Mouse (Mus musculus): ENCODE results near the gene Aqp3. TPM values are rescaled to one million over a fixed set of nuclear protein-coding genes. Genes with fewer than 3 reads are reported as not detected.

Aqp3 gene
- polyA plus RNA-seq, 1 experiment from 2014 or later, result 0.30 TPM

GRCm38 (mm10) chr4:41124180-41124951 lies 26.4 kb upstream of the Aqp3 start, which contains the start of gene Nol6:
Nol6 (minus strand) TSS chr4:41124455.
- H3K4me2 ChIP-seq, result peak within 1 kb of the TSS; percentile 82
- H3K27me3 ChIP-seq, result no peaks in the 10 kb centered on the region
- H3K27ac ChIP-seq (replicated peaks), result 0 out of 2 replicates have a peak within 1 kb of the TSS, but pooled peaks have one; percentile 53
- H3K9me3 ChIP-seq, result no peaks in the 10 kb centered on the region
- peaks cover 31% of the 10 kb centered on the region for H3K36me3 ChIP-seq
- ATAC-seq (ENCODE audit: low FRiP score, low read depth), result peak; percentile 100
- 2% methylated on average over 29 of the region's 29 CpGs for WGBS
- H3K4me3 ChIP-seq, result peak within 1 kb of the TSS; percentile 91
- peaks cover 12% of the 10 kb centered on the region for H3K4me1 ChIP-seq (replicated peaks)
- peak within 1 kb of the TSS; percentile 66 for H3K9ac ChIP-seq

- 75% methylated on average over 11 of the region's 11 CpGs for WGBS
- Histone ChIP-seq H3K27ac (replicated peaks) (no peak overlapping the region), H3K27me3 (no peaks in the 10 kb centered on the region), H3K4me3 (no peak overlapping the region), H3K4me2 (no peak overlapping the region), H3K9me3 (no peaks in the 10 kb centered on the region), H3K36me3 (peaks cover 78% of the 10 kb centered on the region), H3K9ac (no peak overlapping the region), H3K4me1 (replicated peaks) (peaks cover 12% of the 10 kb centered on the region)
- ATAC-seq (ENCODE audit: low FRiP score, low read depth), result no peak
These were observed 20.8 kb upstream of the Aqp3 start for GRCm38 (mm10) chr4:41118706-41119292.

- ATAC-seq (ENCODE audit: low FRiP score, low read depth), result no peak
- peaks cover 70% of the 10 kb centered on the region for H3K36me3 ChIP-seq
- 85% methylated on average over 3 of the region's 3 CpGs for WGBS
- no peaks in the 10 kb centered on the region for H3K27me3 ChIP-seq
- H3K4me2 ChIP-seq, result no peak overlapping the region
- H3K9me3 ChIP-seq, result no peaks in the 10 kb centered on the region
- H3K4me3 ChIP-seq, result no peak overlapping the region
- H3K9ac ChIP-seq, result no peak overlapping the region
- H3K27ac ChIP-seq (replicated peaks), result no peak overlapping the region
- H3K4me1 ChIP-seq (replicated peaks), result no peaks in the 10 kb centered on the region
These were observed 18.8 kb upstream of the Aqp3 start for GRCm38 (mm10) chr4:41116817-41117216.

GRCm38 (mm10) chr4:41115793-41116192 lies 17.8 kb upstream of the Aqp3 start:
- whole genome bisulfite sequencing, result 97% methylated on average over 15 of the region's 15 CpGs
- H3K4me1 ChIP-seq (replicated peaks), result no peaks in the 10 kb centered on the region
- peaks cover 61% of the 10 kb centered on the region for H3K36me3 ChIP-seq
- ATAC-seq (ENCODE audit: low FRiP score, low read depth), result no peak
- no peak overlapping the region for H3K27ac ChIP-seq (replicated peaks)
- no peak overlapping the region for H3K4me3 ChIP-seq
- no peaks in the 10 kb centered on the region for H3K27me3 ChIP-seq
- no peak overlapping the region for H3K4me2 ChIP-seq
- H3K9me3 ChIP-seq, result no peaks in the 10 kb centered on the region
- no peak overlapping the region for H3K9ac ChIP-seq

GRCm38 (mm10) chr4:41115074-41115473 lies 17.1 kb upstream of the Aqp3 start:
- H3K4me3 ChIP-seq, result no peak overlapping the region
- no peak for ATAC-seq (ENCODE audit: low FRiP score, low read depth)
- no peak overlapping the region for H3K27ac ChIP-seq (replicated peaks)
- WGBS, result 87% methylated on average over 6 of the region's 6 CpGs
- peaks cover 54% of the 10 kb centered on the region for H3K36me3 ChIP-seq
- no peaks in the 10 kb centered on the region for H3K9me3 ChIP-seq
- H3K27me3 ChIP-seq, result no peaks in the 10 kb centered on the region
- H3K4me1 ChIP-seq (replicated peaks), result no peaks in the 10 kb centered on the region
- H3K4me2 ChIP-seq, result no peak overlapping the region
- H3K9ac ChIP-seq, result no peak overlapping the region

- Histone ChIP-seq H3K4me2 (no peak overlapping the region), H3K27me3 (no peaks in the 10 kb centered on the region), H3K27ac (replicated peaks) (no peak overlapping the region), H3K4me3 (no peak overlapping the region), H3K4me1 (replicated peaks) (no peaks in the 10 kb centered on the region), H3K9ac (no peak overlapping the region), H3K36me3 (peaks cover 48% of the 10 kb centered on the region), H3K9me3 (no peaks in the 10 kb centered on the region)
- WGBS, result 86% methylated on average over 9 of the region's 9 CpGs
- ATAC-seq (ENCODE audit: low FRiP score, low read depth), result no peak
These were observed 16.5 kb upstream of the Aqp3 start for GRCm38 (mm10) chr4:41114358-41115070.

- Histone ChIP-seq H3K9me3 (no peaks in the 10 kb centered on the region), H3K27ac (replicated peaks) (no peak overlapping the region), H3K9ac (no peak overlapping the region), H3K4me2 (no peak overlapping the region), H3K4me1 (replicated peaks) (no peaks in the 10 kb centered on the region), H3K27me3 (no peaks in the 10 kb centered on the region), H3K4me3 (no peak overlapping the region), H3K36me3 (no peaks in the 10 kb centered on the region)
- ATAC-seq (ENCODE audit: low FRiP score, low read depth), result no peak
- 84% methylated on average over 10 of the region's 10 CpGs for WGBS
These were observed 10.9 kb upstream of the Aqp3 start for GRCm38 (mm10) chr4:41108717-41109425.

- Histone ChIP-seq H3K9me3 (no peaks in the 10 kb centered on the region), H3K27me3 (no peaks in the 10 kb centered on the region), H3K27ac (replicated peaks) (no peak overlapping the region), H3K4me2 (no peak overlapping the region), H3K4me1 (replicated peaks) (no peaks in the 10 kb centered on the region), H3K36me3 (no peaks in the 10 kb centered on the region), H3K9ac (no peak overlapping the region), H3K4me3 (no peak overlapping the region)
- ATAC-seq (ENCODE audit: low FRiP score, low read depth), result no peak
- 67% methylated on average over 4 of the region's 4 CpGs for WGBS
These were observed 9.5 kb upstream of the Aqp3 start for GRCm38 (mm10) chr4:41107440-41107839.

- Histone ChIP-seq H3K4me2 (no peak overlapping the region), H3K27me3 (peaks cover 7% of the 10 kb centered on the region), H3K9ac (no peak overlapping the region), H3K36me3 (no peaks in the 10 kb centered on the region), H3K4me3 (no peak overlapping the region), H3K4me1 (replicated peaks) (peaks cover 9% of the 10 kb centered on the region), H3K9me3 (no peaks in the 10 kb centered on the region), H3K27ac (replicated peaks) (no peak overlapping the region)
- ATAC-seq (ENCODE audit: low FRiP score, low read depth), result no peak
These were observed 4.9 kb upstream of the Aqp3 start for GRCm38 (mm10) chr4:41102901-41103300.

GRCm38 (mm10) chr4:41100986-41101385 lies 3.0 kb upstream of the Aqp3 start:
- H3K9ac ChIP-seq, result no peak overlapping the region
- no peak overlapping the region for H3K4me3 ChIP-seq
- H3K27ac ChIP-seq (replicated peaks), result no peak overlapping the region
- ATAC-seq (ENCODE audit: low FRiP score, low read depth), result no peak
- no peak overlapping the region for H3K4me2 ChIP-seq
- no peaks in the 10 kb centered on the region for H3K36me3 ChIP-seq
- H3K4me1 ChIP-seq (replicated peaks), result peaks cover 13% of the 10 kb centered on the region
- WGBS, result 39% methylated on average over 1 of the region's 1 CpGs
- H3K27me3 ChIP-seq, result peaks cover 24% of the 10 kb centered on the region
- H3K9me3 ChIP-seq, result no peaks in the 10 kb centered on the region

GRCm38 (mm10) chr4:41098577-41098951 lies 581 bp upstream of the Aqp3 start:
- Histone ChIP-seq H3K4me1 (replicated peaks) (peaks cover 13% of the 10 kb centered on the region), H3K9me3 (no peaks in the 10 kb centered on the region), H3K27me3 (peaks cover 24% of the 10 kb centered on the region), H3K4me3 (peak overlapping the region; percentile 49), H3K9ac (peak overlapping the region; percentile 57; the same call in 1 of the 2 replicates), H3K4me2 (peak overlapping the region; percentile 99), H3K36me3 (no peaks in the 10 kb centered on the region), H3K27ac (replicated peaks) (no peak overlapping the region)
- ATAC-seq (ENCODE audit: low FRiP score, low read depth), result no peak
- 17% methylated on average over 11 of the region's 11 CpGs for WGBS

- Histone ChIP-seq H3K27ac (replicated peaks) (no peak overlapping the region), H3K9ac (no peak overlapping the region), H3K36me3 (no peaks in the 10 kb centered on the region), H3K27me3 (peaks cover 24% of the 10 kb centered on the region), H3K9me3 (no peaks in the 10 kb centered on the region), H3K4me3 (no peak overlapping the region), H3K4me2 (peak overlapping the region; percentile 99), H3K4me1 (replicated peaks) (peaks cover 13% of the 10 kb centered on the region)
- 52% methylated on average over 13 of the region's 13 CpGs for WGBS
- ATAC-seq (ENCODE audit: low FRiP score, low read depth), result no peak
These were observed 602 bp downstream of the Aqp3 start for GRCm38 (mm10) chr4:41097381-41097780.

Data from hindbrain, embryonic 15.5 days (tissue).